Mouse (Mus musculus) liver, postnatal 0 days (tissue): ENCODE results near the gene Pgs1.

ENCODE experiments used
- CTCF ChIP-seq: sonication (generic); IDR thresholded peaks from 2 replicates; pipeline ENCODE4 v1.5.1; 2016; ENCODE audit warnings: antibody characterized with exemption, low read depth
- EP300 ChIP-seq: IDR thresholded peaks from 2 replicates; pipeline ENCODE4 v1.6.1; 2016; ENCODE audit warnings: antibody characterized with exemption, low read depth, mild to moderate bottlenecking

- TF ChIP-seq CTCF: no peak
- TF ChIP-seq EP300: no peak
These were observed 10.0 kb downstream of the Pgs1 start for GRCm38 (mm10) chr11:117996066-117996465.
